In the genomic region with DNA sequence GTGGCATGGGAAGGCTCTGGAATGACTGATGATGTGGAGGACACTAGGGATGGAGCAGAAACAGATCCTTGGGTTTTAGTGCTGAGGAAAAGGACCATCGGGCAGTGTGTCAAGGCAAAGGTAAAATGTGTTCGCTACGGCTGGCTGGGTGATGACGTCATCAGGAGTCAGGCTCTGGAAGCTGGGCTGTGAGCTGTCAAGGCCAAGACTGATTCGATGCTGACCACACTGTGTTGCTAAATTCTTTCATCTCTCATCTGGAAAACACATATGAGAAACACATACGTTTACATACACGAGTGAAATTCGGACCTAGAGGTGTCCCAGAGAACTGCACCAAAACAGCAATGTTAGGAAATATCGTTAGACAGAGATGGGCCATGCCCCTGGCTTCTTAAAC, we compare ENCODE assay signal across 27 mouse cellular contexts. TPM values are rescaled to one million over a fixed set of nuclear protein-coding genes. Genes with fewer than 3 reads are reported as not detected.
DNase-seq lines count a peak whose midpoint lies in the region; ATAC-seq and TF ChIP-seq lines count a peak whose summit lies in the region.
"Had no signal": no experiment of that assay in that cellular context is flagged by ENCODE, and none has a peak within 500 bp of the region (broad histone marks: within the 10 kb centered on the region; RNA-seq: fewer than 3 reads in every experiment).

No protein-coding gene starts in this region.

- H3K4me2 ChIP-seq in kidney, postnatal 0 days (ENCODE audit: low read length), result no peak overlapping the region
- no peak overlapping the region for H3K4me2 ChIP-seq in neural tube, embryonic 11.5 days (ENCODE audit: low read depth)
- no peak overlapping the region for H3K4me2 ChIP-seq in neural tube, embryonic 15.5 days
- H3K4me2 ChIP-seq: forebrain, embryonic 12.5 days; heart, embryonic 13.5 days; hindbrain, embryonic 14.5 days; liver, embryonic 12.5 days had no signal

- no peak overlapping the region for H3K27ac ChIP-seq in kidney, postnatal 0 days
- no peak overlapping the region for H3K27ac ChIP-seq in neural tube, embryonic 11.5 days (ENCODE audit: low read depth, low read length)
- no peak overlapping the region for H3K27ac ChIP-seq in neural tube, embryonic 15.5 days (replicated peaks)
- H3K27ac ChIP-seq: forebrain, embryonic 12.5 days; heart, embryonic 13.5 days; hindbrain, embryonic 14.5 days; layer of hippocampus, adult 2 months; left cerebral cortex, adult 2 months; liver, embryonic 12.5 days; midbrain, embryonic 10.5 days had no signal

- peaks cover 13% of the 10 kb centered on the region; the same call in 1 of the 2 replicates for H3K4me1 ChIP-seq in kidney, postnatal 0 days (replicated peaks; ENCODE audit: insufficient read depth, low read length)
- H3K4me1 ChIP-seq in neural tube, embryonic 11.5 days (ENCODE audit: control insufficient read depth, insufficient read depth, low read length), result no peaks in the 10 kb centered on the region; the same call in 1 of the 2 replicates
- H3K4me1 ChIP-seq in neural tube, embryonic 15.5 days, result peaks cover 4% of the 10 kb centered on the region; the same call in 1 of the 2 replicates
- H3K4me1 ChIP-seq: liver, embryonic 12.5 days had no signal

- ATAC-seq in kidney, postnatal 0 days (replicated peaks; ENCODE audit: low FRiP score, low read depth), result 0 out of 2 replicates have a peak, but pooled peaks have one; percentile 7
- no peak for ATAC-seq in neural tube, embryonic 11.5 days (ENCODE audit: insufficient read depth, low FRiP score, low TSS enrichment)
- ATAC-seq in neural tube, embryonic 15.5 days (ENCODE audit: low FRiP score), result no peak
- 0 out of 2 replicates have a peak, but pooled peaks have one; percentile 3 for ATAC-seq in granulocyte monocyte progenitor cell, adult 5-6 weeks (replicated peaks; ENCODE audit: poor library complexity, severe bottlenecking)
- ATAC-seq: forebrain, postnatal 0 days; liver, embryonic 12.5 days; liver, postnatal 0 days had no signal

- no peaks in the 10 kb centered on the region for H3K9me3 ChIP-seq in kidney, postnatal 0 days (replicated peaks; ENCODE audit: low read length)
- H3K9me3 ChIP-seq in neural tube, embryonic 11.5 days (ENCODE audit: control insufficient read depth, low read length), result no peaks in the 10 kb centered on the region
- no peaks in the 10 kb centered on the region for H3K9me3 ChIP-seq in neural tube, embryonic 15.5 days (replicated peaks)
- H3K9me3 ChIP-seq: forebrain, embryonic 12.5 days; heart, embryonic 13.5 days; liver, embryonic 12.5 days; midbrain, embryonic 10.5 days had no signal

- no peak for TF ChIP-seq CTCF in kidney, postnatal 0 days (IDR thresholded peaks at IDR 0.05; ENCODE audit: low read depth)

- 63% methylated on average over 9 of the region's 9 CpGs for WGBS in kidney, postnatal 0 days
- WGBS in neural tube, embryonic 11.5 days, result 84% methylated on average over 9 of the region's 9 CpGs
- 89% methylated on average over 9 of the region's 9 CpGs for WGBS in neural tube, embryonic 15.5 days

- no peaks in the 10 kb centered on the region for H3K27me3 ChIP-seq in kidney, postnatal 0 days (ENCODE audit: insufficient read depth, low read length)
- no peaks in the 10 kb centered on the region for H3K27me3 ChIP-seq in neural tube, embryonic 11.5 days (ENCODE audit: control insufficient read depth, insufficient read depth, low read length)
- 0 out of 2 replicates have a peak, but pooled peaks cover 2% of the 10 kb centered on the region for H3K27me3 ChIP-seq in neural tube, embryonic 15.5 days (replicated peaks)
- H3K27me3 ChIP-seq: heart, embryonic 13.5 days; liver, embryonic 12.5 days had no signal

- no peaks in the 10 kb centered on the region for H3K36me3 ChIP-seq in kidney, postnatal 0 days (ENCODE audit: insufficient read depth, low read length)
- no peaks in the 10 kb centered on the region for H3K36me3 ChIP-seq in neural tube, embryonic 11.5 days (ENCODE audit: control insufficient read depth, insufficient read depth, low read length)
- no peaks in the 10 kb centered on the region for H3K36me3 ChIP-seq in neural tube, embryonic 15.5 days
- H3K36me3 ChIP-seq: forebrain, embryonic 12.5 days; heart, embryonic 13.5 days; liver, embryonic 12.5 days; midbrain, embryonic 10.5 days had no signal

- H3K9ac ChIP-seq in kidney, postnatal 0 days (ENCODE audit: low read depth, low read length), result no peak overlapping the region
- H3K9ac ChIP-seq in neural tube, embryonic 11.5 days (ENCODE audit: low read length), result no peak overlapping the region
- no peak overlapping the region for H3K9ac ChIP-seq in neural tube, embryonic 15.5 days (replicated peaks)
- H3K9ac ChIP-seq: forebrain, embryonic 12.5 days; forebrain, postnatal 0 days; heart, embryonic 13.5 days; hindbrain, embryonic 14.5 days; liver, embryonic 12.5 days; liver, postnatal 0 days had no signal

- no peak overlapping the region for H3K4me3 ChIP-seq in kidney, postnatal 0 days (replicated peaks; ENCODE audit: low read depth, low read length)
- H3K4me3 ChIP-seq in neural tube, embryonic 11.5 days (ENCODE audit: low read depth, low read length), result no peak overlapping the region
- no peak overlapping the region for H3K4me3 ChIP-seq in neural tube, embryonic 15.5 days (replicated peaks)
- H3K4me3 ChIP-seq: forebrain, embryonic 12.5 days; heart, embryonic 13.5 days; layer of hippocampus, adult 2 months; left cerebral cortex, adult 2 months; liver, embryonic 12.5 days; midbrain, embryonic 10.5 days; myocyte had no signal

- peak; percentile 26 for DNase-seq in adrenal gland, postnatal 14 days
- DNase-seq in adrenal gland, postnatal 4 days (ENCODE audit: low spot score in 2 of 2), result no peak
- DNase-seq in kidney, postnatal 0 days (ENCODE audit: low spot score), result peak; percentile 7
- DNase-seq in kidney, adult 9 months, result no peak
- DNase-seq in neural tube, embryonic 11.5 days (ENCODE audit: low spot score), result peak; percentile 13
- no peak for DNase-seq in ovary, postnatal 10 days (ENCODE audit: low spot score)
- DNase-seq: B cell, adult 2 months; cerebellum, adult 8-10 months; cerebellum, postnatal 36 days; embryo, embryonic 11 days; forebrain, postnatal 0 days; heart, postnatal 10 days; kidney, adult 2 months; kidney, postnatal 36 days; liver, postnatal 0 days; spleen, adult 18-20 months; thymus, postnatal 4 days had no signal

RNA-seq across cellular contexts. Expression of gene Spry2, which starts 30.1 kb away (rescaled TPM):
- total RNA-seq in adrenal gland, postnatal 14 days (2021), result 36.8 and 38.0 TPM in 2 replicates
- total RNA-seq in adrenal gland, postnatal 4 days (2021), result 10 to 100 TPM; 51.5 to 55.0 TPM
- polyA plus RNA-seq in kidney, postnatal 0 days (2015; fragmentation: Nextera tagmentation; extraction: Ambion mirVana), result 85.5 and 91.0 TPM in 2 replicates
- polyA plus RNA-seq in neural tube, embryonic 11.5 days (2014; fragmentation: Nextera tagmentation; extraction: Ambion mirVana), result 26.4 and 30.1 TPM in 2 replicates
- polyA plus RNA-seq in neural tube, embryonic 15.5 days (2015; fragmentation: Nextera tagmentation; extraction: Ambion mirVana), result 34.5 and 38.6 TPM in 2 replicates
- total RNA-seq in granulocyte monocyte progenitor cell, adult 5-6 weeks (2014; fragmentation: Nextera tagmentation), result 7.9 and 9.1 TPM in 2 replicates
- 6.8 and 9.3 TPM in 2 replicates for total RNA-seq in granulocyte monocyte progenitor cell, adult 5-6 weeks (2017)

Comparison
In these comparisons a context has a peak if more than half of its experiments do, and no peak if none do; other contexts are left out.
1. DNase-seq: peak in adrenal gland, postnatal 14 days (single experiment), kidney, postnatal 0 days (single experiment) and neural tube, embryonic 11.5 days (single experiment); none in adrenal gland, postnatal 4 days (0 of 2), kidney, adult 9 months (single experiment) and ovary, postnatal 10 days (single experiment).
2. ATAC-seq: peak in kidney, postnatal 0 days (single experiment) and granulocyte monocyte progenitor cell, adult 5-6 weeks (single experiment); none in neural tube, embryonic 11.5 days (single experiment) and neural tube, embryonic 15.5 days (single experiment).